Mouse (Mus musculus): ENCODE data around the gene Coq8b.

GRCm38 (mm10) chr7:27221939-27222338 is 10.9 kb upstream of the Coq8b start:
- TF ChIP-seq CTCF (IDR thresholded peaks at IDR 0.05; ENCODE audit: extremely low read depth, insufficient read depth, insufficient read length, insufficient replicate concordance) (no peak), POLR2A (IDR thresholded peaks at IDR 0.05; ENCODE audit: low read depth, low read length) (no peak)

Data from spleen, adult 2 months (tissue).